Mouse (Mus musculus): ENCODE results near the gene Agl.

GRCm38 (mm10) chr3:116694312-116694711 is 113.7 kb downstream of the Agl start:
- TF ChIP-seq CTCF (IDR thresholded peaks at IDR 0.05; ENCODE audit: borderline replicate concordance, insufficient read depth, low read length), result no peak
- TF ChIP-seq POLR2A (IDR thresholded peaks at IDR 0.05; ENCODE audit: low read depth, low read length), result no peak
